Mouse (Mus musculus): ENCODE results near the gene Cntrl.

GRCm38 (mm10) chr2:35222822-35223391 lies 113.6 kb downstream of the Cntrl start:
- TF ChIP-seq ZNF384 (IDR thresholded peaks at IDR 0.05; ENCODE audit: low read depth, low read length) (no peak), HCFC1 (IDR thresholded peaks at IDR 0.05; ENCODE audit: borderline replicate concordance, insufficient read depth, low read length) (no peak), ZC3H11A (IDR thresholded peaks at IDR 0.05; ENCODE audit: borderline replicate concordance, low read depth, low read length) (no peak), MAFK (IDR thresholded peaks at IDR 0.05; ENCODE audit: insufficient read depth, low read depth, low read length) (no peak)
